Mouse (Mus musculus) left cerebral cortex, postnatal 14 days (tissue): ENCODE measurements around the gene Repin1. TPM values are rescaled to one million over a fixed set of nuclear protein-coding genes. Genes with fewer than 3 reads are reported as not detected.

Source experiments
- DNase-seq, 2 experiments: peaks; one replicate each; pipeline ENCODE4 v3.0.0; 2021 to 2022; ENCODE audit warnings: low spot score in 2 of 2, mixed read lengths in 1 of 2
- intact Hi-C: fragments of 180-260 bp; cut with DNase I; formaldehyde crosslinking; loops from one replicate; pipeline ENCODE4 v1.15.1; 2025
- total RNA-seq, 2 experiments: library from RNA; stranded (reverse); gene quantifications; 2 replicates each; pipeline ENCODE4 v1.2.3; 2021

Repin1 gene
- total RNA-seq, 2 experiments from 2014 or later = 34.0 to 36.7 TPM

DNA sequence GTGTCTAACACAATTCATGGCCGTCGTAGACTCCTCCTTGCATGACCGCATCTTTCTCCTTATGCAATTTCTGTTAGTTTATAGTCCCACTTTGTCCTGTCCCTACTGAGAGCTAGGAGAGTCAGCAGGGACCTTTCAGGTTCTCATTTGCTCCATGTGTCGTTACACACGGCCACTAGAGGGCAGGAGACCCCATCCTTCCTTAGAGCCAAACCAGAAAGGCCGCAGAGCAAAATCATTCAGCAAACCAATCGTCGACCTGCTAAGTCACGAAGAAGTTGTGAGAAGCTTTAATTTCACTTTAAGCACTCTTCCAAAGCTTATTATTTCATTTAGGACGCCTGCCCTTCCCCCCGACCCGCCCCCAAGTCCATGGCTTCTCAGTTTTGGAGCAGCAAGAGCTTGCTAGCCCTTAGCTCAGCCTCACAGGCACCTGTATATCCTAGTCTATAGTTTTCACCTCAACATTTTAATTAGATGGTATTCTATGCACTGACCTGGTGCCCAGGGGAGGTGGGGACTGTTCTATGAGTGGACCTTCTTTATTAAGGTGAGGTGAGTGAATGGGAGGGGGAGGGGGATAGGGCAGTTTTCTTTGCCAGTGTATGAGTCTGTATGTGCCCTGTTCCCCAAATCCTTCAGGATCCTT, 52.1 kb downstream of the Repin1 start:
- intact Hi-C loops = loop anchor here (1.0 to 10.0 kb wide), 3 partner anchors 101 to 312 kb away; no protein-coding TSS in a partner anchor
- peak; percentile 50 to 82 for DNase-seq

- intact Hi-C loops = loop anchor here (5.0 to 10.0 kb wide), 2 partner anchors 101 to 311 kb away; no protein-coding TSS in a partner anchor
- no peak for DNase-seq
Observed at GRCm38 (mm10) chr6:48646309-48646690, 52.6 kb downstream of the Repin1 start.

DNA sequence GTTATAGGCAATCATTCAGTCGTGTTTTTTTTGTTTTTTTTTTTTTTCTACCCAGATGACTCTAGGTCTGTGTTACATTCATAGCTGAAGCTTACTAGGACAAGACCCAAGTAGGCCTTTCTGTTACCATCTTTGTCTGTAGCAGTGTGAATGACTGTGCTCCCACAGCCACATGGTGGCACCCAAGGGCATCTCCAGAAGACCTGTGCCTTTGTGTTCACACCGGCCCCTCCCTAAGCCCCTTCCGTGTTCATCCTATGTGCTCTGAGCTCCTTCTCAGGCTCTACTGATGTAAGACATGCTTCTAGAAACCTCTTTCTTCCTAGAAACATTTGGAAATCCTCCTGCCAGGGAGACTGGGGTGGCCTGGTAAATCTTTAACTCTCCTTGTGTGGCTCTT, 53.3 kb downstream of the Repin1 start, which contains the start of gene Gimap8:
Gene Gimap8 (plus strand): TSS at position 240 of the 400 bp plus-strand sequence.
- DNase-seq = peak in 1 of 2 experiments; percentile 34
- intact Hi-C loops = loop anchor here (5.0 to 10.0 kb wide), 2 partner anchors 102 to 310 kb away; no protein-coding TSS in a partner anchor

- no peak for DNase-seq
- intact Hi-C loops = loop anchor here (5.0 to 10.0 kb wide), 2 partner anchors 103 to 310 kb away; no protein-coding TSS in a partner anchor
Observed at GRCm38 (mm10) chr6:48647611-48648010, 53.9 kb downstream of the Repin1 start.

Other genes starting within 250 kb of the Repin1 start
- gene Krba1, start 198.3 kb upstream of the Repin1 start, total RNA-seq = 10 to 100 TPM; 46.8 to 49.9 TPM
- gene Zfp467, start 148.1 kb upstream of the Repin1 start, total RNA-seq = 10 to 100 TPM; 15.8 to 21.2 TPM
- gene Sspo, start 145.7 kb upstream of the Repin1 start, total RNA-seq = under 1 TPM; 0.59 to 0.64 TPM
- 100 to 1,000 TPM; 520 to 530 TPM for gene Atp6v0e2, start 56.3 kb upstream of the Repin1 start, total RNA-seq
- 10 to 100 TPM; 29.0 to 30.6 TPM for gene Lrrc61, start 39.1 kb upstream of the Repin1 start, total RNA-seq
- 10 to 100 TPM; 10.3 to 10.9 TPM for gene Rarres2, start 21.1 kb upstream of the Repin1 start, total RNA-seq
- gene Gm45021, start 4.3 kb upstream of the Repin1 start, total RNA-seq = not detected
- not detected for gene Gm44965, start 58 bp downstream of the Repin1 start, total RNA-seq
- gene Zfp775, start 8.2 kb downstream of the Repin1 start, total RNA-seq = 1 to 10 TPM; 6.0 to 7.4 TPM
- gene AI854703, start 32.9 kb downstream of the Repin1 start, total RNA-seq = 10 to 100 TPM; 15.6 to 18.4 TPM
- gene Gimap8, start 53.4 kb downstream of the Repin1 start, total RNA-seq = under 1 TPM; 0.97 to 0.99 TPM
- gene Gimap9, start 82.2 kb downstream of the Repin1 start, total RNA-seq = 1 to 10 TPM in 1 of 2 experiments, under 1 TPM in 1; 0.83 to 1.4 TPM
- under 1 TPM; 0.40 to 0.90 TPM for gene Gimap4, start 90.7 kb downstream of the Repin1 start, total RNA-seq
- gene Gimap6, start 114.3 kb downstream of the Repin1 start, total RNA-seq = 1 to 10 TPM; 6.4 to 6.5 TPM
- gene Gm28053, start 124.7 kb downstream of the Repin1 start, total RNA-seq = 1 to 10 TPM in 1 of 2 experiments, not detected in 1; 1.4 TPM
- gene Gimap7, start 124.7 kb downstream of the Repin1 start, total RNA-seq = not detected
- 1 to 10 TPM; 2.2 TPM for gene Gimap1, start 145.2 kb downstream of the Repin1 start, total RNA-seq
- 1 to 10 TPM in 1 of 2 experiments, under 1 TPM in 1; 0.77 to 1.5 TPM for gene Gimap5, start 152.3 kb downstream of the Repin1 start, total RNA-seq
- not detected for gene Gimap3, start 177.0 kb downstream of the Repin1 start, total RNA-seq
- gene Tmem176a, start 247.0 kb downstream of the Repin1 start, total RNA-seq = 10 to 100 TPM; 20.4 to 23.8 TPM
- 10 to 100 TPM; 45.7 to 47.3 TPM for gene Tmem176b, start 247.6 kb downstream of the Repin1 start, total RNA-seq